Mouse (Mus musculus): ENCODE results near the gene Ndufb3.
"Not testable (repeated sequence)": the region's sequence is repeated elsewhere in the genome, so short reads cannot be mapped to it uniquely, and the experiment has no call there.

Ndufb3 gene

DNA sequence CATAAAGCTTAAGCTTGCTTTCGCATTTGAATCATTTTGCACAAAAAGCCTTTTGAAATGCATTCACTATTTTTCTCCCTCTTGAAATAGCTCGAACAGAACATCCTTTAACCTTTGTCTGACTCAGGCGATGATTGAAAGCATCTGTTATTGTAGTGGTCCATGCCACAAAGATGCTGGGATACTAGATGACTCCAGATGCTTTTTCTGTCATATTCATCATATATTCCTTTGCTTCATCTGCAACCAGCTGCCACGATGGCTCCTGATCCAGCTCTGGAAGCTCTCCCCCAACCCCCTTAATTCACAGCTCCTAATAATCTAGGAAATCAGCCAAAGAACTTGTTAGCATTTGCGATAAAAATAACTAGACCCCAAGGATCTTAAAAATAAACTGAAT is 30.9 kb downstream of the Ndufb3 start:
- no peak for DNase-seq (ENCODE audit: low read depth, low spot score)

DNA sequence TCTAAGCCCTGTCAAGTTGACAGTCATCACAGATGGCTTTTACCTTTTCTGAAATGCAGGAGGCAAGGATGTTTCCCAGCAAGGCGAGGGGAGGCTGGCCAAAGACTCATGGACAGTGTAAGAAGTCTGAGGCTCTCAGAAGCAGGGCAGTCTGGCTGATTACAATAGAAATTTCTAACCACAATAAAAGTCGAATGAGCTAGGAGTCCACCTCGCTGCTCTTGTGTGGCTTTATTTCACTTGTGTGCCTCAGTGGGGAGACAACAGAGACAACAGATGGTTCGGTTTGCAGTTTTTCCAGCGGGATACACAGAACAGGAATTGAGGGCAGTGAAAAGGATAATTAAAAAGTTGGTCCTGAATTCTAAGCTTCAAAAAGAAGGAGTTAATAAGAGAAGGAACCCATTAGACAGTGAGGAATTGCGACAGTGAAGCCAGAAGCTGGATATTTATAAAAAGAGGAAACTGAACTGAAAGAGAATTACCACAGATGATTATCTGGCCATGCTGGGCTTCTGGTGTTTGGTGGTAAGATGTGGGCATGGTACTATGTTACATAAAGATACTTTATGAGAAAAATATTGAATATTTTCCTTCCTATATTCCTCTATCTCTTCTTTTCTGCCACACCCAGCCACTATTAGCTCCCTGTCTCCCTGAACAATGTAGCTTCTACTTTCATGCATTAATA is 31.9 kb downstream of the Ndufb3 start:
- DNase-seq (ENCODE audit: low read depth, low spot score) = no peak

DNA sequence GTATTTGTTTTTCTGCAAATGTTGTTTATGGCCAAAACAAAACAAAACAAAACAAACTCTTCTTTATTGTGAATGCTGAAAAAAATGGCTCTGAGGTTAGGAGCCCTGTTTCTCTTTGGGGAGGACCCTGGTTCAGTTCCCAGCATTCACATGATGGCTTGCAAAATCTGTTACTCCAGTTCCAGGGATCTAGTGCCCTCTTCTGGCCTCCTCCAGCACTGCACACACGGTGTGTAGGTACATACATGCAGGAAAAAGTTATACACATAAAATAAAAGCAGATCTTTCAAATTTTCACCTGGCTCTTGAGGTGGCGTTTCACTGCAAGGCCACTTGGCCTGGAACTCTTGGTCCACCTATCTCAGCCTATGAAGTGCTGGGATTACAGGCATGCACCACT is 32.6 kb downstream of the Ndufb3 start:
- DNase-seq (ENCODE audit: low read depth, low spot score) = peak; percentile 74

DNA sequence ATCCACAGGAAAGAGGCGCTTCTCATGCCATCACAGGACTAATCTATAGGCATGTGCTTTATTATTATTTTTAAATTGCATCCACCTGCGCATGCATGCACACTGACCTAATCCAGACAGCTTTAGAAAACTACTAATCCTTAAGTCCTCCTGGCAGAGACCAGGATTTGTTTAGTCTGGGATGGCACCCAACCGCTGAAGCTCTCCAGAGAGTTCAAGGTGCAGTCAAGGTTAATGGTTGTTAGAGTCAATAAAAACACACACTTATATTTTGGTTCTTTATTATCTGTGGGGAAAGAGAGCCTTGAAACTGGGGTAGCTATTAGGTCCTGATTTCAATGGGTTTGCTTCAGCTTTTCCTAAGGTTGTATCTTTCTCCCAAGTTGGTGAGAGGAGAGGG is 35.1 kb downstream of the Ndufb3 start:
- no peak for DNase-seq (ENCODE audit: low read depth, low spot score)

DNA sequence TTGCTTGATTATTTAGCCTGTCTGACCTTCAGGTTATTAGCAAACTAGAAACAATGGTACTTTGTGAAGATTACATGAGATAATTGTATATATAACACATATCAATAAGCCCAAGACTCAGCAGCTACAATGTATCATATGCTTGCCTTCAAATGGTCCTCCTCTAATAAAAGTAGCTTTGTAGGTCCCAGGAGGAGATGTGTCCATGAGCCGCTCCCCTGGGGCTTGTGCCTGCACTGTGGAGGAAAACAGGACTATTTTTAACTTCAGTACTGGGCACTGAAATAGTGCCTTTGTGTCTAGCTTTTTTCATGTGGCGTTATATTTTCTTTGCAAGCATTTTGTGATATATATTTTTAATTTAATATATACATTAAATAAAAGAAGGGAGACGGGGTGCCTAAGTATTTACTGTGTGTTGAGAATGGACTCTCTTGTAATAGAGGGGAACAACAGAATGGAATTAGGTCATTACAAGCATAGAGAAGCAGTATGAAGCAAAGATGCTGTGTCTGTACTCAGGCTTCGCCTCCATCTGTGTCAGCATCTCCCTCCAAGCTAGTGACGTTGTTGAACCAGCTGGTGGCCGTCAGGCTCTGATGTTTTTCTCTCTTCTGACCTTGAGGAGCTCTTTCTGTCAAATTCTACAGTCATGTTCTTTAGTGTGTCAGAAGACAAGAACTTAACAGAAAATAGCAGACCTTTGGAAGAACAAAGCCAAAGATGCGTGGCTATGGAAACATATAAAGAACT is 36.0 kb downstream of the Ndufb3 start:
- no peak for DNase-seq (ENCODE audit: low read depth, low spot score)

DNA sequence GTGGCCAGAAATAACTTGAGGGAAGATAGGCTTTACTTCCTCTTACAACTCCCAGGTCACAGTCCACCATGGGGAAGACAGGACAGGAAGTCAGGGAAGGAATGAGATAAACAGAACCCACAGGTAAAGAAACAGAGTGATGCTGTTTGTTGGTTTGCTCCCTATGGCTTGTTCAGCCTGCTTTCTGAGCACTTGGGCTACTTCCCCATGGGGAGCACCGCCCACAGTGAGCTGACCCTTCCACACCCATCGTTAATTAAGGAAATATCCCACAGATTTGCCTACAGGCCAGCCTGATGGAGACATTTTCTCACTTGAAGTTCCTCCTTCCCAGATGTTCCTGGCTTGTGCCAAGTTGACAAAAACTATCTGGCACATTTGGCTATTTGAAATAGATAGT is 42.7 kb downstream of the Ndufb3 start:
- not testable (repeated sequence) for DNase-seq (ENCODE audit: low read depth, low spot score)
